Comparison of ENCODE assay signal across 25 mouse cellular contexts in the genomic region with DNA sequence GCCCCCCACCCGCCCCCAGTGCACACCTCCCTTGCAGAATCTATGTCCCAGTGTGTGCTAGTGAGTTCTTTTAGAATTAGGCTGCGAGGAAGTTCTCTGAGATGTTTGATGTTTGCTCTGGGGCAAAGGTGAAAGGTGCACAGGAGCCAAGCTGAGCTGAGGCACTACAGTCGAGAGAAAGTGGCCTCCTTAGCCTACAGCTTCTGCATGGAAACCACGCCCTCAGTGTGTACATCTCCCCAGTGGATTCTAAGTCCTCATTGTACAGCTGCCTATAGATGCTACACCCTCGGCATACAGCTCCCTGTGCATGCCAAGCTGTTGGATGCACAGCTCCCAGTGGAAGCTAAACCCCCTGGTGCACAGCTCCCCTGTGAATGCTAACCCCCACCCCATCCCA.
"Had no signal": no experiment of that assay in that cellular context is flagged by ENCODE, and none has a peak within 500 bp of the region (broad histone marks: within the 10 kb centered on the region; RNA-seq: fewer than 3 reads in every experiment).

No protein-coding gene starts in this region.

- DNase-seq: kidney, adult 18-20 months; kidney, adult 9 months; kidney, postnatal 14 days; kidney, postnatal 4 days; layer of hippocampus, adult 9-11 months; layer of hippocampus, postnatal 36 days; liver; lung, adult 18-20 months; lung, postnatal 10 days; lung, postnatal 36 days; midbrain, embryonic 14.5 days; right cerebral cortex, adult 18-20 months; right cerebral cortex, postnatal 14 days; spleen, adult 18-20 months; thymus, adult 2 months; thymus, postnatal 14 days; thymus, postnatal 4 days had no signal

- H3K27me3 ChIP-seq: stomach, embryonic 15.5 days had no signal

- H3K4me3 ChIP-seq: limb, embryonic 10.5 days; limb, embryonic 13.5 days; liver, embryonic 12.5 days; liver, embryonic 15.5 days; lung, embryonic 15.5 days; megakaryocyte, embryonic 14.5 days; stomach, embryonic 15.5 days had no signal

- H3K4me2 ChIP-seq: limb, embryonic 13.5 days; liver, embryonic 12.5 days; liver, embryonic 15.5 days; lung, embryonic 15.5 days; midbrain, embryonic 11.5 days; stomach, embryonic 15.5 days had no signal

- ATAC-seq: liver, embryonic 12.5 days had no signal

- H3K27ac ChIP-seq: limb, embryonic 10.5 days; limb, embryonic 13.5 days; liver, embryonic 12.5 days; liver, embryonic 15.5 days; lung, embryonic 15.5 days; stomach, embryonic 15.5 days had no signal

- H3K4me1 ChIP-seq: liver, embryonic 12.5 days; liver, embryonic 15.5 days; stomach, embryonic 15.5 days had no signal

- H3K9me3 ChIP-seq: limb, embryonic 10.5 days; limb, embryonic 13.5 days; liver, embryonic 12.5 days; liver, embryonic 15.5 days; lung, embryonic 15.5 days; megakaryocyte, embryonic 14.5 days; stomach, embryonic 15.5 days had no signal

- H3K9ac ChIP-seq: limb, embryonic 13.5 days; liver, embryonic 12.5 days; liver, embryonic 15.5 days; lung, embryonic 15.5 days; stomach, embryonic 15.5 days had no signal

- H3K36me3 ChIP-seq: limb, embryonic 10.5 days; limb, embryonic 13.5 days; liver, embryonic 12.5 days; liver, embryonic 15.5 days; lung, embryonic 15.5 days; stomach, embryonic 15.5 days had no signal
